ENCODE assay signal across 13 mouse cellular contexts in genomic region chr11:107393828-107394165, GRCm38 (mm10).
DNase-seq lines count a peak whose midpoint lies in the region; ATAC-seq and TF ChIP-seq lines count a peak whose summit lies in the region.
"Had no signal": no experiment of that assay in that cellular context is flagged by ENCODE, and none has a peak within 500 bp of the region (broad histone marks: within the 10 kb centered on the region; RNA-seq: fewer than 3 reads in every experiment).

No protein-coding gene starts in this region.

- no peaks in the 10 kb centered on the region for H3K36me3 ChIP-seq in forebrain, postnatal 0 days (ENCODE audit: insufficient read depth)
- no peaks in the 10 kb centered on the region for H3K36me3 ChIP-seq in forebrain, embryonic 15.5 days
- H3K36me3 ChIP-seq in hindbrain, embryonic 16.5 days (ENCODE audit: control insufficient read depth, insufficient read depth, low read length): no peaks in the 10 kb centered on the region
- H3K36me3 ChIP-seq: heart, embryonic 13.5 days; liver, embryonic 12.5 days; neural tube, embryonic 15.5 days had no signal

- H3K9ac ChIP-seq in forebrain, postnatal 0 days: no peak overlapping the region
- H3K9ac ChIP-seq in forebrain, embryonic 15.5 days (replicated peaks): no peak overlapping the region
- no peak overlapping the region for H3K9ac ChIP-seq in hindbrain, embryonic 16.5 days (ENCODE audit: low read depth, low read length)
- H3K9ac ChIP-seq: heart, embryonic 13.5 days; liver, embryonic 12.5 days; neural tube, embryonic 15.5 days had no signal

- WGBS in forebrain, postnatal 0 days: 60% methylated on average over 12 of the region's 12 CpGs
- 71% methylated on average over 12 of the region's 12 CpGs for WGBS in forebrain, embryonic 15.5 days
- WGBS in hindbrain, embryonic 16.5 days: 75% methylated on average over 12 of the region's 12 CpGs

- H3K27me3 ChIP-seq in forebrain, postnatal 0 days (ENCODE audit: insufficient read depth, low read length): no peaks in the 10 kb centered on the region
- no peaks in the 10 kb centered on the region for H3K27me3 ChIP-seq in forebrain, embryonic 15.5 days
- no peaks in the 10 kb centered on the region for H3K27me3 ChIP-seq in hindbrain, embryonic 16.5 days (replicated peaks; ENCODE audit: control insufficient read depth, insufficient read depth, low read length)
- H3K27me3 ChIP-seq: heart, embryonic 13.5 days; liver, embryonic 12.5 days; neural tube, embryonic 15.5 days had no signal

- DNase-seq in forebrain, postnatal 0 days: peak; percentile 52
- peak; percentile 61 to 72 for DNase-seq in right cerebral cortex, postnatal 10 days (ENCODE audit: low spot score in 2 of 2)
- DNase-seq in right cerebral cortex, postnatal 14 days: no peak
- peak; percentile 75 for DNase-seq in induced T-regulatory cell, adult 2 months (ENCODE audit: low read depth)
- DNase-seq in natural killer cell, adult 2 months (ENCODE audit: low spot score in 2 of 2): peak; percentile 62 to 76
- DNase-seq in testis, postnatal 14 days (ENCODE audit: low spot score): no peak
- DNase-seq: gastrocnemius, postnatal 10 days had no signal

- no peak overlapping the region for H3K4me2 ChIP-seq in forebrain, postnatal 0 days (ENCODE audit: low read depth)
- H3K4me2 ChIP-seq in forebrain, embryonic 15.5 days (replicated peaks): no peak overlapping the region
- no peak overlapping the region for H3K4me2 ChIP-seq in hindbrain, embryonic 16.5 days (ENCODE audit: low read length)
- H3K4me2 ChIP-seq: heart, embryonic 13.5 days; liver, embryonic 12.5 days; neural tube, embryonic 15.5 days had no signal

- TF ChIP-seq CTCF in forebrain, postnatal 0 days (IDR thresholded peaks at IDR 0.05; ENCODE audit: low read depth): no peak

- peaks cover 15% of the 10 kb centered on the region for H3K4me1 ChIP-seq in forebrain, postnatal 0 days (ENCODE audit: insufficient read depth)
- H3K4me1 ChIP-seq in forebrain, embryonic 15.5 days: peaks cover 34% of the 10 kb centered on the region
- H3K4me1 ChIP-seq in hindbrain, embryonic 16.5 days (ENCODE audit: control insufficient read depth, insufficient read depth, low read depth, low read length): peaks cover 7% of the 10 kb centered on the region

- H3K4me3 ChIP-seq in forebrain, postnatal 0 days (ENCODE audit: low read depth, low read length): no peak overlapping the region
- H3K4me3 ChIP-seq in forebrain, embryonic 15.5 days: no peak overlapping the region
- no peak overlapping the region for H3K4me3 ChIP-seq in hindbrain, embryonic 16.5 days (ENCODE audit: low read length)
- H3K4me3 ChIP-seq: forebrain, embryonic 10.5 days; heart, embryonic 13.5 days; liver, embryonic 12.5 days; neural tube, embryonic 15.5 days had no signal

- no peaks in the 10 kb centered on the region for H3K9me3 ChIP-seq in forebrain, postnatal 0 days (ENCODE audit: low read length)
- no peaks in the 10 kb centered on the region for H3K9me3 ChIP-seq in forebrain, embryonic 15.5 days
- no peaks in the 10 kb centered on the region for H3K9me3 ChIP-seq in hindbrain, embryonic 16.5 days (ENCODE audit: control insufficient read depth, low read length)
- H3K9me3 ChIP-seq: forebrain, embryonic 10.5 days; heart, embryonic 13.5 days; liver, embryonic 12.5 days; neural tube, embryonic 15.5 days had no signal

- no peak for ATAC-seq in forebrain, postnatal 0 days
- ATAC-seq in forebrain, embryonic 15.5 days (replicated peaks): no peak
- no peak for ATAC-seq in hindbrain, embryonic 16.5 days
- ATAC-seq: liver, embryonic 12.5 days had no signal

- no peak overlapping the region for H3K27ac ChIP-seq in forebrain, postnatal 0 days (ENCODE audit: low read depth, low read length)
- no peak overlapping the region for H3K27ac ChIP-seq in forebrain, embryonic 15.5 days (replicated peaks)
- no peak overlapping the region for H3K27ac ChIP-seq in hindbrain, embryonic 16.5 days (ENCODE audit: low read depth, low read length)
- H3K27ac ChIP-seq: forebrain, embryonic 10.5 days; heart, embryonic 13.5 days; liver, embryonic 12.5 days; neural tube, embryonic 15.5 days had no signal

Comparison
In these comparisons a context has a peak if more than half of its experiments do, and no peak if none do; other contexts are left out.
1. DNase-seq: peak in forebrain, postnatal 0 days (single experiment), right cerebral cortex, postnatal 10 days (2 of 2), induced T-regulatory cell, adult 2 months (single experiment) and natural killer cell, adult 2 months (2 of 2); none in right cerebral cortex, postnatal 14 days (single experiment) and testis, postnatal 14 days (single experiment).